Mouse (Mus musculus): ENCODE data around the gene Nampt.

DNA sequence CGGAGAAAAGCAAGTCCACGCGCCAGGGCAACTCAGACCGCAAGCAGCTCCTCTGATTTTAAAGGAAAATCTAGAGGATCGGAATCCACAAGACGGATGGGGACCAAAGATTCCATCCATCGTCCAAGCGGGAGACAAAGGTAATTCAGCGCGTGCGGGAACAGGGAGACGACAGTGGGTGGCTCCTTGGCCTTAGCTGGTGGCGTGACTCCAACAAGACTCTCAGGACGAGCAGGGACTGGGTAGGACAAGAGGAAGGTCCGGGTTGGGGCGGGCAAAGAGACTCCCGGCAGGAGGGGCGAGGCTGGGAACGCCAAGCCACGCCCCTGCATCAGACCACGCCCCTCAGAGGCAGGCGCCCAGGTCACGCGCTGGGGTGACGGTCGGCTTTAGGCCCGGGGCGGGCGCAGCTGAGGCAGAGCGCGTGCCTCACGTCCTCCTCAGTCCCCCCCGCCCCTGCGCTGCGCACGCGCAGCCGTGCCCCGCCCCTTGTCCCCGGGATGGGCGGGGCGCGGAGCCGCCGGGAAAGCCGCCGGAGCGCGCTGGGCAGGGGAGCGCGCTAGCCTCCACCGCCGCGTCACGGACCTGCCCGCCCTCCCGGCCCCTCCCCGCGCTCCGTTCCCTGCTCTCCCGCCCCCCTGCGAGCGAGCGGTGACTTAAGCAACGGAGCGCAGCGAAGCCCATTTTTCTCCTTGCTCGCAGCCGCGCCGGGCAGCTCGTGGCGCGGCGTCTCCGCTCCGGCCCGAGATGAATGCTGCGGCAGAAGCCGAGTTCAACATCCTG, 669 bp downstream of the Nampt start:
- TF ChIP-seq CTCF (conservative IDR thresholded peaks at IDR 0.05; ENCODE audit: low read length) (no peak), NANOG (IDR thresholded peaks at IDR 0.05; ENCODE audit: borderline replicate concordance, low read length) (no peak), POU5F1 (IDR thresholded peaks at IDR 0.05; ENCODE audit: borderline replicate concordance, low read length) (no peak)
